Mouse (Mus musculus): ENCODE measurements around the gene Itm2c.

Itm2c gene

GRCm38 (mm10) chr1:85933631-85934465, 39.8 kb downstream of the Itm2c start:
- peak; percentile 79 for DNase-seq (ENCODE audit: low read depth, low spot score)

- DNase-seq (ENCODE audit: low read depth, low spot score) = no peak
Observed at GRCm38 (mm10) chr1:85934560-85934959, 40.5 kb downstream of the Itm2c start.

GRCm38 (mm10) chr1:85935148-85935852, 41.2 kb downstream of the Itm2c start:
- DNase-seq (ENCODE audit: low read depth, low spot score) = peak; percentile 85

- no peak for DNase-seq (ENCODE audit: low read depth, low spot score)
Observed at GRCm38 (mm10) chr1:85936265-85936664, 42.2 kb downstream of the Itm2c start.

GRCm38 (mm10) chr1:85937323-85937722, 43.2 kb downstream of the Itm2c start:
- no peak for DNase-seq (ENCODE audit: low read depth, low spot score)

- DNase-seq (ENCODE audit: low read depth, low spot score) = no peak
Observed at GRCm38 (mm10) chr1:85942318-85942717, 48.2 kb downstream of the Itm2c start.

GRCm38 (mm10) chr1:85949085-85949684, 55.1 kb downstream of the Itm2c start:
- DNase-seq (ENCODE audit: low read depth, low spot score) = no peak

- DNase-seq (ENCODE audit: low read depth, low spot score) = no peak
Observed at GRCm38 (mm10) chr1:85955150-85955549, 61.1 kb downstream of the Itm2c start.

- DNase-seq (ENCODE audit: low read depth, low spot score) = no peak
Observed at GRCm38 (mm10) chr1:85957290-85957689, 63.2 kb downstream of the Itm2c start.

- no peak for DNase-seq (ENCODE audit: low read depth, low spot score)
Observed at GRCm38 (mm10) chr1:85957942-85958619, 64.0 kb downstream of the Itm2c start.

Measured in ES-CJ7 (cell line).